Mouse (Mus musculus) CH12.LX (cell line): ENCODE results near the gene Olfr798.

Source experiments
- CHD1 ChIP-seq: IDR thresholded peaks from 2 replicates; pipeline ENCODE4 v1.6.1; 2012; ENCODE audit warnings: low read depth, low read length, improper control_type of control experiment, inconsistent platforms
- CTCF ChIP-seq, 2 experiments: IDR thresholded peaks in 1 of 2; conservative IDR thresholded peaks in 1 of 2; 2 replicates each; pipeline ENCODE4 v1.5.1; 2011 to 2012; ENCODE audit warnings: low read depth in 2 of 2, low read length in 2 of 2, improper control_type of control experiment in 1 of 2, inconsistent platforms in 1 of 2, mild to moderate bottlenecking in 1 of 2, moderate library complexity in 1 of 2
- KAT2A ChIP-seq: IDR thresholded peaks from 2 replicates; pipeline ENCODE4 v1.6.1; 2012; ENCODE audit warnings: low read length, improper control_type of control experiment, inconsistent platforms; ENCODE audit not compliant: insufficient replicate concordance
- MAZ ChIP-seq: IDR thresholded peaks from 2 replicates; pipeline ENCODE4 v1.6.1; 2012; ENCODE audit warnings: low read depth, mild to moderate bottlenecking, inconsistent platforms, low read length, improper control_type of control experiment, moderate library complexity
- MYC ChIP-seq: IDR thresholded peaks from 2 replicates; pipeline ENCODE4 v1.6.1; 2011; ENCODE audit warnings: low read depth, mild to moderate bottlenecking, improper control_type of control experiment, low read length
- NELFE ChIP-seq: IDR thresholded peaks from 2 replicates; pipeline ENCODE4 v1.6.1; 2011; ENCODE audit warnings: low read depth, low read length, improper control_type of control experiment
- NRF1 ChIP-seq: IDR thresholded peaks from 2 replicates; pipeline ENCODE4 v1.6.1; 2014; ENCODE audit warnings: low read depth, mild to moderate bottlenecking, inconsistent platforms, low read length, improper control_type of control experiment, moderate library complexity
- PAX5 ChIP-seq: IDR thresholded peaks from 2 replicates; pipeline ENCODE4 v1.6.1; 2012; ENCODE audit warnings: low read length, inconsistent platforms, mixed read lengths
- POLR2A ChIP-seq: IDR thresholded peaks from 2 replicates; pipeline ENCODE4 v1.6.1; 2011; ENCODE audit warnings: low read depth, mild to moderate bottlenecking, improper control_type of control experiment, low read length
- SMC3 ChIP-seq: IDR thresholded peaks from 2 replicates; pipeline ENCODE4 v1.6.1; 2011; ENCODE audit warnings: low read depth, low read length, improper control_type of control experiment
- TCF12 ChIP-seq: IDR thresholded peaks from 2 replicates; pipeline ENCODE4 v1.6.1; 2014; ENCODE audit warnings: low read depth, mild to moderate bottlenecking, inconsistent platforms, low read length, improper control_type of control experiment
- USF2 ChIP-seq: conservative IDR thresholded peaks from 2 replicates; pipeline ENCODE4 v1.6.1; 2011; ENCODE audit warnings: low read depth, low read length, improper control_type of control experiment
- ZMIZ1 ChIP-seq: IDR thresholded peaks from 2 replicates; pipeline ENCODE4 v1.6.1; 2012; ENCODE audit warnings: low read depth, mild to moderate bottlenecking, inconsistent platforms, low read length, improper control_type of control experiment
- ZNF384 ChIP-seq: IDR thresholded peaks from 2 replicates; pipeline ENCODE4 v1.6.1; 2012; ENCODE audit warnings: low read depth, low read length, improper control_type of control experiment, inconsistent platforms

DNA sequence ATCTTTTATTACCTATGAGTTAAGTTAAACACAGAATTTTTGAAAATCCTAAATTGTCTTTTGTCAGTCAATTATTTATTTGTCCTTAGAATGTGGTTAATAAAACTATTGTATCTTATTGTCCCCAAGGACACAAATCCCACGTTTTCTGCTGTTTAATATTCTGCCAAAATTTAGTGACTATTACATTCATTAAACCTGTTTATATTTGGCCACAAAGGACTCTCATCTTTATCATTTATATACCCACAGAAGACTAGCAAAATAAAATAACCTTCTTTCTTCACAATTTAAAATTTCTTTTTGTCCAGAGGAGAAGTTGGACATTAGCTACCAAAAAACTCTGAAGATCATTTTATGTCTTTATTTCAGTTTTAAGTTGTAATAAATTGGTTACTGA, 9.4 kb upstream of the Olfr798 start, which contains the start of gene Olfr799:
- TF ChIP-seq NRF1, result no peak
- TF ChIP-seq CTCF (conservative IDR thresholded peaks at IDR 0.05 in 1 of 2, IDR thresholded peaks at IDR 0.05 in 1 of 2; ENCODE audit: low read depth in 2 of 2, low read length in 2 of 2), result no peak
- no peak for TF ChIP-seq NELFE
- no peak for TF ChIP-seq POLR2A
- no peak for TF ChIP-seq ZNF384
- TF ChIP-seq PAX5, result no peak
- no peak for TF ChIP-seq ZMIZ1
- TF ChIP-seq MAZ, result no peak
- TF ChIP-seq MYC, result no peak
- TF ChIP-seq CHD1, result no peak
- no peak for TF ChIP-seq SMC3
- no peak for TF ChIP-seq TCF12
- no peak for TF ChIP-seq USF2
- no peak for TF ChIP-seq KAT2A
